Mouse (Mus musculus) cerebellum, adult 2 months (tissue): ENCODE measurements around the gene Grid1. TPM values are rescaled to one million over a fixed set of nuclear protein-coding genes. Genes with fewer than 3 reads are reported as not detected.

Experiments
- DNase-seq, 2 experiments: peaks; one replicate each; pipeline ENCODE4 v3.0.0; 2021
- H3K27ac ChIP-seq: fragments of 200-500 bp; 2 replicates; pipeline ENCODE4 v1.5.1; 2012; ENCODE audit warnings: low read length, control low read depth, inconsistent platforms; ENCODE audit not compliant: insufficient read depth
- H3K27me3 ChIP-seq: fragments of 200-500 bp; 2 replicates; pipeline ENCODE4 v1.6.1; 2012; ENCODE audit warnings: inconsistent platforms, mild to moderate bottlenecking, low read length, moderate library complexity; ENCODE audit not compliant: control insufficient read depth, insufficient read depth
- H3K4me1 ChIP-seq: fragments of 200-500 bp; 2 replicates; pipeline ENCODE4 v1.6.1; 2011; ENCODE audit warnings: low read length; ENCODE audit not compliant: control insufficient read depth, insufficient read depth
- H3K4me3 ChIP-seq: fragments of 200-500 bp; replicated peaks from 2 replicates; pipeline ENCODE3; 2011; ENCODE audit warnings: mild to moderate bottlenecking, low read depth, low read length, control low read depth; ENCODE audit not compliant: insufficient read depth
- CTCF ChIP-seq: fragments of 200-500 bp; IDR thresholded peaks from 2 replicates; pipeline ENCODE4 v1.5.1; 2011; ENCODE audit warnings: low read depth, mild to moderate bottlenecking, control low read depth, low read length, moderate library complexity, borderline replicate concordance; ENCODE audit not compliant: insufficient read depth
- POLR2A ChIP-seq: fragments of 200-500 bp; IDR thresholded peaks from 2 replicates; pipeline ENCODE4 v1.6.1; 2011; ENCODE audit warnings: low read length, control low read depth, borderline replicate concordance; ENCODE audit not compliant: insufficient read depth
- WGBS: fragments of 180-500 bp; shearing (Covaris S2); methylation state at CpG from one replicate; pipeline ENCODE4 v1.1.7; 2018; 5-methylcytosine and 5-hydroxymethylcytosine counted together
- polyA plus RNA-seq: library from polyadenylated mRNA; depleted of rRNA; stranded (reverse); fragments of >200 nt; gene quantifications from 2 replicates; pipeline ENCODE4 v1.2.3, GENCODE M21; 2012

Grid1 gene
- polyA plus RNA-seq, 1 experiment: 13.3 TPM

- Histone ChIP-seq H3K4me3 (no peak overlapping the region), H3K27me3 (no peaks in the 10 kb centered on the region; the same call in 1 of the 2 replicates), H3K27ac (no peak overlapping the region), H3K4me1 (no peaks in the 10 kb centered on the region)
- TF ChIP-seq CTCF: no peak
- DNase-seq: no peak
- 95% methylated on average over 2 of the region's 2 CpGs for WGBS
Measured at GRCm38 (mm10) chr14:35030271-35030670, 210.4 kb downstream of the Grid1 start.

- no peak for DNase-seq
- TF ChIP-seq POLR2A (no peak), CTCF (no peak)
- WGBS: 77% methylated on average over 1 of the region's 1 CpGs
Measured at GRCm38 (mm10) chr14:35032283-35032682, 212.4 kb downstream of the Grid1 start.

GRCm38 (mm10) chr14:35044268-35044667 lies 224.4 kb downstream of the Grid1 start:
- DNase-seq: no peak
- Histone ChIP-seq H3K4me3 (no peak overlapping the region), H3K4me1 (peaks cover 8% of the 10 kb centered on the region; the same call in 1 of the 2 replicates), H3K27me3 (no peaks in the 10 kb centered on the region), H3K27ac (no peak overlapping the region)
- TF ChIP-seq POLR2A: no peak
- no peak for TF ChIP-seq CTCF
- 69% methylated on average over 5 of the region's 5 CpGs for WGBS

More at GRCm38 (mm10) chr14:35032283-35032682, 212.4 kb downstream of the Grid1 start:
- Histone ChIP-seq H3K4me3 (no peak overlapping the region), H3K27ac (no peak overlapping the region), H3K4me1 (no peaks in the 10 kb centered on the region), H3K27me3 (no peaks in the 10 kb centered on the region; the same call in 1 of the 2 replicates)

- 21% methylated on average over 10 of the region's 10 CpGs for WGBS
- no peak overlapping the region for H3K27ac ChIP-seq
- TF ChIP-seq CTCF (no peak), POLR2A (no peak)
- no peaks in the 10 kb centered on the region for H3K27me3 ChIP-seq
- H3K4me1 ChIP-seq: peaks cover 8% of the 10 kb centered on the region; the same call in 1 of the 2 replicates
- peak in 1 of 2 experiments; percentile 37 for DNase-seq
- no peak overlapping the region for H3K4me3 ChIP-seq
Measured at GRCm38 (mm10) chr14:35044918-35045698, 225.2 kb downstream of the Grid1 start.

- Histone ChIP-seq H3K4me1 (peaks cover 8% of the 10 kb centered on the region; the same call in 1 of the 2 replicates), H3K27me3 (no peaks in the 10 kb centered on the region), H3K27ac (no peak overlapping the region), H3K4me3 (no peak overlapping the region)
- TF ChIP-seq CTCF: no peak
- TF ChIP-seq POLR2A: no peak
- no peak for DNase-seq
- WGBS: 74% methylated on average over 8 of the region's 8 CpGs
Measured at GRCm38 (mm10) chr14:35049231-35049630, 229.3 kb downstream of the Grid1 start.

- no peak for DNase-seq
- H3K27ac ChIP-seq: no peak overlapping the region
- no peak overlapping the region for H3K4me3 ChIP-seq
- no peaks in the 10 kb centered on the region for H3K27me3 ChIP-seq
- H3K4me1 ChIP-seq: no peaks in the 10 kb centered on the region
- TF ChIP-seq POLR2A (no peak), CTCF (no peak)
- 90% methylated on average over 3 of the region's 3 CpGs for WGBS
Measured at GRCm38 (mm10) chr14:35054139-35054538, 234.2 kb downstream of the Grid1 start.

GRCm38 (mm10) chr14:35074636-35075035 lies 254.7 kb downstream of the Grid1 start:
- Histone ChIP-seq H3K27ac (no peak overlapping the region), H3K27me3 (no peaks in the 10 kb centered on the region), H3K4me1 (no peaks in the 10 kb centered on the region), H3K4me3 (no peak overlapping the region)
- TF ChIP-seq POLR2A (no peak), CTCF (no peak)
- peak; percentile 30 to 59 for DNase-seq
- 34% methylated on average over 6 of the region's 6 CpGs for WGBS

- DNase-seq: no peak
- TF ChIP-seq POLR2A (no peak), CTCF (no peak)
- 8% methylated on average over 1 of the region's 1 CpGs for WGBS
- no peaks in the 10 kb centered on the region for H3K4me1 ChIP-seq
- H3K4me3 ChIP-seq: no peak overlapping the region
- H3K27ac ChIP-seq: no peak overlapping the region
- H3K27me3 ChIP-seq: no peaks in the 10 kb centered on the region
Measured at GRCm38 (mm10) chr14:35079954-35080353, 260.0 kb downstream of the Grid1 start.
